Mouse (Mus musculus) macrophage (primary cell): ENCODE data around the gene Rdh8. TPM values are rescaled to one million over a fixed set of nuclear protein-coding genes. Genes with fewer than 3 reads are reported as not detected.

ENCODE experiments used
- H3K27ac ChIP-seq: fragments of 350-480 bp; formaldehyde crosslinking; 2 replicates; pipeline ENCODE4 v1.9.0; 2021
- H3K36me3 ChIP-seq: fragments of 350-480 bp; formaldehyde crosslinking; 2 replicates; pipeline ENCODE4 v1.9.0; 2021; ENCODE audit errors: inconsistent target
- H3K4me3 ChIP-seq: fragments of 350-480 bp; formaldehyde crosslinking; 2 replicates; pipeline ENCODE4 v1.9.0; 2021; ENCODE audit errors: inconsistent target
- H3K79me2 ChIP-seq: fragments of 350-480 bp; formaldehyde crosslinking; 2 replicates; pipeline ENCODE4 v1.9.0; 2021; ENCODE audit errors: inconsistent target
- WGBS: methylation state at CpG from one replicate; pipeline ENCODE4 v1.1.7; 2026; ENCODE audit warnings: inconsistent platforms; ENCODE audit not compliant: missing documents; 5-methylcytosine and 5-hydroxymethylcytosine counted together
- polyA plus RNA-seq: library from polyadenylated mRNA; stranded (reverse); fragments of 250-400 nt; gene quantifications from 3 replicates; pipeline ENCODE4 v1.2.4, GENCODE M21; 2018; ENCODE audit warnings: inconsistent platforms
- total RNA-seq, 78 experiments: library from RNA; depleted of rRNA; stranded (reverse); fragments of 250-400 nt; gene quantifications; 1 replicate in 9 of 78; 2 replicates in 24 of 78; 3 replicates in 43 of 78; 4 replicates in 2 of 78; pipeline ENCODE4 v1.2.4; 2018; ENCODE audit warnings: inconsistent platforms in 56 of 78

Gene Rdh8
- total RNA-seq (2018; cell fraction: chromatin; rRNA removed), result not detected
- under 1 TPM in 1 of 26 experiments, not detected in 25; 0.05 TPM for total RNA-seq (2018; cell fraction: cytosol; rRNA removed)
- not detected for total RNA-seq (2018; cell fraction: nucleus; rRNA removed)
- polyA plus RNA-seq, result not detected in 3 replicates

- no peak within 1 kb of the TSS for H3K27ac ChIP-seq
- no peaks in the 10 kb centered on the region for H3K79me2 ChIP-seq
- H3K36me3 ChIP-seq, result no peaks in the 10 kb centered on the region
- H3K4me3 ChIP-seq, result no peak within 1 kb of the TSS
- 91% methylated on average over 6 of the region's 6 CpGs for WGBS
Measured at GRCm38 (mm10) chr9:20818236-20818635, at the start of gene Rdh8. Gene Rdh8 (plus strand): TSS chr9:20818503.

GRCm38 (mm10) chr9:20781286-20781685, 37.0 kb upstream of the Rdh8 start:
- Histone ChIP-seq H3K36me3 (no peaks in the 10 kb centered on the region), H3K4me3 (no peak overlapping the region), H3K79me2 (no peaks in the 10 kb centered on the region), H3K27ac (no peak overlapping the region)
- 76% methylated on average over 3 of the region's 3 CpGs for WGBS

- no peaks in the 10 kb centered on the region for H3K79me2 ChIP-seq
- H3K4me3 ChIP-seq, result no peak overlapping the region
- H3K27ac ChIP-seq, result no peak overlapping the region
- WGBS, result 86% methylated on average over 6 of the region's 6 CpGs
- H3K36me3 ChIP-seq, result no peaks in the 10 kb centered on the region
Measured at GRCm38 (mm10) chr9:20785055-20785454, 33.2 kb upstream of the Rdh8 start.

GRCm38 (mm10) chr9:20787992-20788391, 30.3 kb upstream of the Rdh8 start:
- 79% methylated on average over 8 of the region's 8 CpGs for WGBS

GRCm38 (mm10) chr9:20789651-20790050, 28.7 kb upstream of the Rdh8 start:
- Histone ChIP-seq H3K27ac (no peak overlapping the region), H3K36me3 (no peaks in the 10 kb centered on the region), H3K79me2 (no peaks in the 10 kb centered on the region), H3K4me3 (no peak overlapping the region)
- 80% methylated on average over 3 of the region's 4 CpGs for WGBS

More at GRCm38 (mm10) chr9:20787992-20788391, 30.3 kb upstream of the Rdh8 start:
- H3K27ac ChIP-seq, result no peak overlapping the region
- no peak overlapping the region for H3K4me3 ChIP-seq
- no peaks in the 10 kb centered on the region for H3K79me2 ChIP-seq
- no peaks in the 10 kb centered on the region for H3K36me3 ChIP-seq

- H3K36me3 ChIP-seq, result no peaks in the 10 kb centered on the region
- no peaks in the 10 kb centered on the region for H3K79me2 ChIP-seq
- H3K27ac ChIP-seq, result no peak overlapping the region
- 90% methylated on average over 3 of the region's 3 CpGs for WGBS
- H3K4me3 ChIP-seq, result no peak overlapping the region
Measured at GRCm38 (mm10) chr9:20790345-20790744, 28.0 kb upstream of the Rdh8 start.

- H3K4me3 ChIP-seq, result no peak overlapping the region
- H3K27ac ChIP-seq, result no peak overlapping the region
- H3K36me3 ChIP-seq, result no peaks in the 10 kb centered on the region
- 3% methylated on average over 7 of the region's 7 CpGs for WGBS
- no peaks in the 10 kb centered on the region for H3K79me2 ChIP-seq
Measured at GRCm38 (mm10) chr9:20794108-20794806, 24.0 kb upstream of the Rdh8 start.

GRCm38 (mm10) chr9:20804266-20805158, 13.8 kb upstream of the Rdh8 start:
- 64% methylated on average over 13 of the region's 13 CpGs for WGBS
- no peak overlapping the region for H3K27ac ChIP-seq

GRCm38 (mm10) chr9:20805159-20805495, 13.2 kb upstream of the Rdh8 start:
- H3K27ac ChIP-seq, result no peak overlapping the region

More at GRCm38 (mm10) chr9:20804266-20805158, 13.8 kb upstream of the Rdh8 start:
- Histone ChIP-seq H3K4me3 (no peak overlapping the region), H3K36me3 (no peaks in the 10 kb centered on the region), H3K79me2 (no peaks in the 10 kb centered on the region)

GRCm38 (mm10) chr9:20805706-20806105, 12.6 kb upstream of the Rdh8 start:
- Histone ChIP-seq H3K4me3 (no peak overlapping the region), H3K79me2 (no peaks in the 10 kb centered on the region), H3K27ac (no peak overlapping the region), H3K36me3 (no peaks in the 10 kb centered on the region)
- 54% methylated on average over 5 of the region's 5 CpGs for WGBS

More at GRCm38 (mm10) chr9:20805159-20805495, 13.2 kb upstream of the Rdh8 start:
- H3K4me3 ChIP-seq, result no peak overlapping the region
- no peaks in the 10 kb centered on the region for H3K79me2 ChIP-seq
- WGBS, result 83% methylated on average over 3 of the region's 3 CpGs
- no peaks in the 10 kb centered on the region for H3K36me3 ChIP-seq

- Histone ChIP-seq H3K79me2 (no peaks in the 10 kb centered on the region), H3K27ac (no peak overlapping the region), H3K36me3 (no peaks in the 10 kb centered on the region), H3K4me3 (no peak overlapping the region)
- 57% methylated on average over 4 of the region's 4 CpGs for WGBS
Measured at GRCm38 (mm10) chr9:20810271-20810670, 8.0 kb upstream of the Rdh8 start.

GRCm38 (mm10) chr9:20810773-20811172, 7.5 kb upstream of the Rdh8 start:
- H3K4me3 ChIP-seq, result no peak overlapping the region
- H3K27ac ChIP-seq, result no peak overlapping the region
- no peaks in the 10 kb centered on the region for H3K79me2 ChIP-seq
- WGBS, result 57% methylated on average over 1 of the region's 1 CpGs
- no peaks in the 10 kb centered on the region for H3K36me3 ChIP-seq

- H3K27ac ChIP-seq, result no peak overlapping the region
- H3K79me2 ChIP-seq, result no peaks in the 10 kb centered on the region
- no peak overlapping the region for H3K4me3 ChIP-seq
- 12% methylated on average over 19 of the region's 19 CpGs for WGBS
- H3K36me3 ChIP-seq, result no peaks in the 10 kb centered on the region
Measured at GRCm38 (mm10) chr9:20812537-20813271, 5.6 kb upstream of the Rdh8 start.

GRCm38 (mm10) chr9:20814521-20815272, 3.6 kb upstream of the Rdh8 start, which contains the start of gene Col5a3:
Gene Col5a3 (minus strand): TSS chr9:20815067.
- WGBS, result 11% methylated on average over 28 of the region's 29 CpGs
- H3K79me2 ChIP-seq, result no peaks in the 10 kb centered on the region
- no peaks in the 10 kb centered on the region for H3K36me3 ChIP-seq
- no peak within 1 kb of the TSS for H3K27ac ChIP-seq
- no peak within 1 kb of the TSS for H3K4me3 ChIP-seq
